Mouse (Mus musculus): Measurements from ENCODE around the gene 2810408A11Rik. TPM values are rescaled to one million over a fixed set of nuclear protein-coding genes. Genes with fewer than 3 reads are reported as not detected.

The 2810408A11Rik gene
- 2.6 TPM for polyA plus RNA-seq (2017; shearing (Covaris generic))

DNA sequence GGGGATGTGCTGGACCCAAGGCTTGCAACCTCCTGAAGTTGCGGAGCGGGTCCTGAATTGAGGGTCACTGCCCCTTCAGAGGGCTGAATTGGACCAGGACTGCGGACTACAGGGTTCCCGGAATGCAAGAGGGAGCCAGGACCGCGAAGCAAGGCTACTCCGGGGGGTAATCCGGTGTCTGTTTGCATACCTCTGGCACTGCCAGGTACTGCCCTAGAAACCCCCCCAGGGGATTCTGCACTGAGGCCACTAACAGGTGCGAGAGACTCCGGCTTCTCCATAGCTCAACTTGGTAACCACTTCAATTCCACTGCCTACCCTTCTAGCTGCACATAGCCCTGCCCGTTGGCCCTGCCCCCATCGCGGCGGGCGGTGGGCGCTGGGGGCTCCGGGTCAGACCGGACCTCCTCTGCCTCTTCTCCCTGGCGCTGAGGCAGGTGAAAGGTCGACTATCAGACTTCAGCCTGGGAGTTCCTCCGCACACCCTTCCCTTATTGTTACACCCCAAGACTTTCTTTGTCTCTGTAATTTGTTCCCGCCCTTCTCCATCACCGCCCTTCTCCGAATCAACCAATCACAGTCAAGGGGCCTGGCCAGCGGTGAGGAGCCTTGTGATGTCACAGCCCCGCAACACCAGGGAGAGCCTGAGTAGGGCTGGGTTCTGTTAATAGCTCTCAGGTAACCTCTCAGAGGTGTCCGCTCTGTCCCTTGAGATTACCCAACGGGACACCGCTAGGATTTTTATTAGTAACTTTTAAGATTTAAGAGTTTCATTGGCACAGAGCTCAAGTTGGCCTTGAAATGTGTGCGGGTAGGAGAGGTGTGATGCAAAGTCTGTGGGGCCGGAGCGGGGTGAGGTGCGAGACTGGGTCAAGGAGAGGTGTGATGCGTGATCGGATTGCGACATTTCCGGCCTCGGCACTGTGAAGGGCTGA, at the start of gene 2810408A11Rik, which contains the start of gene Neurl4:
TSS of gene 2810408A11Rik (minus strand) at position 517 of the 935 bp plus-strand sequence.
TSS of gene Neurl4 (plus strand) at position 602 of the 935 bp plus-strand sequence.

DNA sequence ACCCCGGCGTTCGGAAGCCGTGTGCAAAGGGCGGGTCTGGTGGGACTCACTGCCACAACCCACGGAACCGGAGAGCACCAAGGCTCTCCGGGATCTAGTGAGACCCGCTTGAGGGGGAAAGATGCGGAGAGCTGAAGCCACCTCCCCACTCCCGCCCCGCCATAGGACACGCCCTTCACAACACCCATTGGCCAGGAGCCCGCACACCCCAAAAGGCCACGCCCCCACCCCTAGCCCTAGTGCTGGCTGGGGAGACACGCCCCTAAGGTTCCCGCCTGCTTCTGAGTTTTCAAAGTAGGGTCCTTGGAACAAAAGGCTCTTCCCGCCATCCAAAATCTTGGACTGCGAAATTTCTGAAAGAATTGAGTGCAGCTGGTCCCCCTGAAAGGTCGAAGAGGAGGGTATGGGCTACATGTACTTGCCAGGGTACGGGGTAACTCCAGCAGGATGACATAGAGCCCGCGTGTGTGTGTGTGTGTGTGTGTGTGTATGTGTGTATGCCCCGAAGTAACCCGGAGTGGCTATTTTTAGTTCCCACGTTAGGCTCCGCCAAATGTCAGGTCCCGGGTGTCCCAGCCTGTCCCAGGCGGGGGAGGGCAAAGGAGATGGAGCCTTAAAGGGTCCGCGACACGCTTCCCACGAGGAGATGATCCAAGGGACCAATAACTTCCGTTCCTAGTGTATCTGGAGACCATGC, 47.4 kb upstream of the 2810408A11Rik start, which contains the start of gene Slc2a4:
TSS of gene Slc2a4 (minus strand) at position 123 of the 697 bp plus-strand sequence.

DNA sequence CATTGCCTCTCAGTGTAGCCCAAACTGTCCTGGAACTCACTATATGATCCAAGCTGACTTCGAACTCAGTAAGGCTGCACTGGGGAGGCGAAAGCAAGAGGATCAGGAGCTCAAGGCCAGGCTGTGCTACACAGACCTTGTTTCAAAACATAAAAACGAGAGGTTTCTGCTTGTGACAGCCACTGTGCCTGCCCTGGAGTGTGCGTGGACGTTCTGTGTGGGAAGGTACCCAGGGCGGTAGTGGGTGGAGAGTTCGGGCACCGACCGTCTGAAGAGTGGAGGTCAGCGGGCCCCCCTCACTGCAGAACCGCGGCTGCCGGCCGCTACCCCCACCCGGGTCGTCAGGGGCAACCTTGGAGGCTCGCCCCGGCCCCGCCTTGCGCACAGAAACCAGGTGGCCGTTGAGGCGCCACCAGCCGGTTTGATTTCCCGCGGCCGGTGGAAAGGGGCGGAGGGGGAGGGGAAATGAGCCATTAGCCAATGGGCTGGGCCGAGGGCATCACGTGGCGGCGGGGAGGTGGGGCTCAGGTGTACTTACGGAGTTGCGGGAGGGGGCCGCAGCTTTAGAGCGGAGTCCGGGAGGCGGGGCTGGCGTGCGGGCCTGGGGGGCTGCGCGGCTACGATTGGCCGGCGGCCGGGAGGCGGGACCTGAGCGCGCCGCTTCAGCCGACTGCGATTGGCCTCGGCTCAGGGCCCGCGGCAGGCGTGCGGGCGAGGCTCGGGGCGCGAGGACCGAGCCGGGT, 34.5 kb upstream of the 2810408A11Rik start, which contains the start of gene Ybx2:
TSS of gene Ybx2 (plus strand) at position 660 of the 743 bp plus-strand sequence.

DNA sequence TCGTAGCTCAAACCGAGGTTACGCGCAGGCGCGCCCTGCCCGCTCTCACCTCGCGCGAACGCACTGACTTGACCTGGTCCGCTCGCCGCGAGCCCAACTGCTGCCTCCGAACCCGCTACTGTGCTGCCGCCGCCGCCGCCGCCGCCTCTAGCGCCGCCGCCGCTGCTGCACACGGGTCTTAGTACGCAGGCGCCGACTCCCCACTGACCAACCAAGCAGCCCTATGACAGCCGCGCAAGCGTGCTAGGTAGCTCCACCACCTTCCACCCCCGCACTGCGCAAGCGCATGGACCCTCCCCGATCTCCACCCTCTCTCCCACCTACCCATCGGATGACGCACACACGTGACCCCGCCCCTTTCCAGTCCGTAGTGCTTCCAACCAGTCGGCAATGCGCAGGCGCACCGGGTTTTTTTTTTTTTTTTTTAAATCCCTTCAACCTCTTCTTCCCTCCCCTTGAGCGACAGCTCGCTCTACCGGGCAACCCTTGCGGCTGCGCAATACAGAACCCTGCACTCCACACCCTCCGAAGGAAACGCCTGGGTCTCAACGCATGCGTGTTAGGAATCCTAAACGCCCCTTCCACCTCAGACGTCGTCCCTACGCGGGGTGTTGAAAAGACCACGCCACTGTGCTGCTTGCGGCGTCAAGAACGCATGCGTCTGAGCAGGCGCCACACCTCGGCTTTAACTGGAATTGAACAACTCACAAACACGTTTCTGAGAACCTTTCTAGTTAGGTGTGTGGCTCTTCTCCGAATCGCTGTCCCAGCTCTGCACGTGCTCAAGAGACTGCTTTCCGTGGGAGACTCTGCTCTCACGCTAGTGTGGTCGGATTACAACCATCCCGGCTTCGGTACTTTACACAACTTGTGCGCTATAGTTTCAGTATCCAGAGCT, 20.6 kb upstream of the 2810408A11Rik start, which contains the start of gene Eif5a:
TSS of gene Eif5a (minus strand) at position 845 of the 898 bp plus-strand sequence.

DNA sequence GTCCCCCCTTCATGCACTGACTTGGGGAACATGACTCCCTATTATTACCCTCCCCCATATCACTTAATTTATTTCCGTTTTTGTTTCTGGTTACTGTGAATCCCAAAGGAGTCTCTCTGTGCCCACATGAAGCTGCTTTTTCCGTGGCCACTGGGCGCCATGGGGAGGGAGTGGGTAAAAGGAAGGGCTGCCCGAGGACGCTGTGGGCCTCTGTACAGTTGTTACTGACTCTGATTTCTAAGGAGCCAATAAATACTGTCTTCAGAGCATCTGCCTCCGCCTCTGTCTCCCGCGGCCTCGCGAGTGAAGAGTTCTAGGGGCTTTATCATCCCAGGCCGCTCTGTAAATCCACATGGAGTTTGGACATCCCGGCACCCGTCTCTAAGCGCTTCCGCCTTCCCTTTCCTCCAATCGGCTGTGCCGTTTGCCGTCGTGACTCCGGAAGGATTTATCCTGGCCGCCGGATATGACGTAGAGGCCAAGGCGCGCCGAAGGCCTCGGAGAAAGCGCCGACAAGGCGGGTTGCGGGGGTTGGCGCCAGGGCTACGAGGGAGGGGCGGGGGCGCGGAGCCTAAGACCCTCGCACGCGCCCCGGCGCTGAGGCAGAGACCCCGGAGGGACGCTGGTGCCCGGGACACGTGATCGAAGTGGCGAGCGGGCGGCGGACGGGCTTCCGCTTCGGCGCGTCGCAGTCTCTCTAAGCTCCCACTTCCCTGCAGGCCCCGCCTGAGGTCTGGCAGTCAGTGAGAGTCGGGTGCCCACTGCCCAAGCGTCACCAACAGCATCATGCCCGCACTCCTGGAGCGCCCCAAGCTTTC, 13.0 kb upstream of the 2810408A11Rik start, which contains the start of gene Gps2:
TSS of gene Gps2 (plus strand) at position 335 of the 818 bp plus-strand sequence.

DNA sequence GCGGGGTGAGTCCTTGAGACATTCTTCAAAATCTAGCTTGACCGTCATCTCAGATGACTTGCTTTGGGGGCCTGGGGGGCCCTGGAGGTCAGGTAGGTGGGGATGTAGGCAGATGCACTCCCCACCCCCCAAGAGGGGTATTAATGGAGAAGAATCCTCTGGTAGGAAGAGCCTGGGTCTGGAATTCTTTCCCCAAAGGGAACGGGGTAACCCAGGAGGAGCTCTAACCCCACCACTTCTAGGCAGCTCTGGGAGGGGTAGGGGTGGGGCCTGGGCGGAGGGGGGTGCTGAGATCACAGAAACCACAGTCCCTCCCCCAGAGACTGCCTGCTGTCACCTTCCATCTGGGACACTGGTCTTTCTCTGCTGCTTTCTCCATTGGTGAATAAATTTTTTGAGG, 5.5 kb downstream of the 2810408A11Rik start, which contains the start of gene Acap1:
TSS of gene Acap1 (minus strand) at position 249 of the 400 bp plus-strand sequence.

DNA sequence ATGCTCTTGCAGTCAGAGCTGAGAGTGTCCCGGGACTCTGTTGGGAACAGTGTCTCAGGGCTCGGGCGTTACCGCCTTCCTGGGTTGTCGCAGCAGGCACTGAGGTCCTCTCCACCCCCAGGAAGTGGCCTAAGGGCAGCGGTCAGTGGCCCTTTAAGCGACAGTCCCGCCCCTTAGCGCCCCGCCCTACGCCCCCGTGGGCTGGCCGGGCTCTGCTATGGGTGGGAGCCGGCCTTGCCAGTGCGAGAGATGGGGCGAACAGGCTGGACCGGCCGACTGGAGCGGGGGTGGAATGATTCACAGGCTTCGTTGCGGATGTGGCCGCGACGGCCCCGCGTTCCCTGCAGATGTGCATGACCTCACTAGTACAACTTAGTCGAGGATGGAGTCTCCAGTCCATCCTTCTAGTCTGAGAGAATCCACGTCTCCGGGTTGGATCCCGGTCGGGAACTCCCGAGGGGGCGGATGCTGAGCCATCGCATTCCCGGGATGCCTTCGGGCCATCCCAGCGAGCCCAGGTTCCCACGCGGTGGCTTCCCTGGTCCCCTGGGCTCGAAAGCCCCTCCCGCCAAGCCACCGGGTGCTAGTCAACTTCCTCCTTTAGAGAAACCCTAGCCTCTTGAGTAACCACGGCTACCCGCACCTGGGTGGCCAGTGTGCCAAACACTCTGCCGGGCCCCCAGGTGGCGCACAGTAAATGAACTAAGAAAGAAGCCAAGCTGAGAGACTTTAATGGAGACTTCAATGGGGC, 19.8 kb downstream of the 2810408A11Rik start, which contains the start of gene Kctd11:
TSS of gene Kctd11 (minus strand) at position 554 of the 751 bp plus-strand sequence.

DNA sequence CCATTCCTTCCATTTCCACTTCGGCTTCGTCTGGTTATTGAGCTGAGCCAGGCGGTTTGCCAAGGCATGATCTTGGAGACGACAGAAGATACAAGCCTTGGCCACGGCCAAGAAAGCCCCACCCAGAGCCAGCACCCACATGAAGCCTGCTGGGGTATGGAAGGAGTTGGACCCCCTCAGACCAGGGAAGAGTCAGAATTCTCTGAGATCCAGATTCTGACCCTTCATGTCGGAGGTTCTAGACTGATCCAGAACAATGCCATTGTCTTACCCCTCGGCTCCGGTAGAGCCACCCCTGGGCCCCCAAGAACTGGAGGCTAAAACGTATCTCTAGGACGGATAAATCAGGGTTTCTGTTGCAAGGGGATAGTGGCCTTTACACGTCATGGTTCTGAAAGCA, 22.9 kb downstream of the 2810408A11Rik start, which contains the start of gene Tmem95:
TSS of gene Tmem95 (minus strand) at position 141 of the 400 bp plus-strand sequence.

DNA sequence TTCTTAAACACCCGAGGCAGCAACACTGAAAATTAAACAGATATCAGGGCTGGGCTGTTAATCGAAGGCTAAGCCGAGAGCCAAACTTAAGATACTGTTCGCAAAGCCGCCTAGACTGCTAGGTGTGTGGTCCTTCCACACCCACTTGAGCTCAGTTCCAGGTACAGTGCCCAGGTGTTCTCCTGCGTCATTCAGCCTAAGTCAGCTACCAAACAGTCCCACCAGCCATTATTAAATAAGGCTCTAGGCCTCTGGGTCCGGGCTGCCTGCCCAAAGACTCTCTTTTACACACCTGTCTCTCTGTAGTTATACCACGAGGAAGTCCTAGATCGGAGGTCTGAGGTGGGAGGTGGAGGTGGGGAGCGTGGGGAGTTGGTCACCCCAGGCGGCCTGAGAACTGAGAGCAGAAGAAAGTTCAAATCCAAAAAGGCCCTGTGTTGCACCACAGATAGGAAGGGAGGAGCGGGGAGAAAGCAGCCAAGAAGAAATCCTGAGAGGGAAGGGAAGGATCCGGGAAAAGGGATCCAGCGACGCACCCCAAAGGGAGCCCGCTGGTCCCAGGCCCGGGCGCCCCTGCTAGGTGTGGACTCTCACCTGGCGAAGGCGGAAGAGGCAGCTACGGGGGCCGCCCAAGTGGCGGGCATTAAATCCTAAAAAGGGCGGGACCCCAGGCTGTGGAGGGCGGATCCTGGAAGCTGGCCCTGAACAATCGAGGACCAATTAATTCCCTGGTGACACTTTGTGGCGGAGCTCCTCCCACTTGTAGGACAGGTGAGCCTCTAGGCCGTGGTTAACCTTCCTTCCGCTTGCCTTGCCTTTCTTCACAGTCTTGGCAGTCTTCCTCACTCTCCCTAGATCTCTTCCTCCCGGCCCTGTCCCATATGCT, 42.4 kb downstream of the 2810408A11Rik start, which contains the start of gene Tnk1:
TSS of gene Tnk1 (minus strand) at position 618 of the 886 bp plus-strand sequence.

Other genes starting within 250 kb of the 2810408A11Rik start
- gene Sox15, start 245.7 kb downstream of the 2810408A11Rik start, polyA plus RNA-seq (2017; shearing (Covaris generic)), result not detected
- gene Mpdu1, start 238.3 kb downstream of the 2810408A11Rik start, polyA plus RNA-seq (2017; shearing (Covaris generic)), result 49.4 TPM
- gene Cd68, start 234.8 kb downstream of the 2810408A11Rik start, polyA plus RNA-seq (2017; shearing (Covaris generic)), result 2.1 TPM
- gene Eif4a1, start 228.6 kb downstream of the 2810408A11Rik start, polyA plus RNA-seq (2017; shearing (Covaris generic)), result 703 TPM
- gene Senp3, start 218.9 kb downstream of the 2810408A11Rik start, polyA plus RNA-seq (2017; shearing (Covaris generic)), result 41.7 TPM
- not detected for gene Tnfsf13, start 215.2 kb downstream of the 2810408A11Rik start, polyA plus RNA-seq (2017; shearing (Covaris generic))
- not detected for gene Tnfsf12, start 205.1 kb downstream of the 2810408A11Rik start, polyA plus RNA-seq (2017; shearing (Covaris generic))
- not detected for gene Tnfsfm13, start 204.9 kb downstream of the 2810408A11Rik start, polyA plus RNA-seq (2017; shearing (Covaris generic))
- 56.9 TPM for gene Polr2a, start 142.3 kb downstream of the 2810408A11Rik start, polyA plus RNA-seq (2017; shearing (Covaris generic))
- not detected for gene Slc35g3, start 139.0 kb downstream of the 2810408A11Rik start, polyA plus RNA-seq (2017; shearing (Covaris generic))
- 8.0 TPM for gene Zbtb4, start 135.1 kb downstream of the 2810408A11Rik start, polyA plus RNA-seq (2017; shearing (Covaris generic))
- gene Chrnb1, start 105.0 kb downstream of the 2810408A11Rik start, polyA plus RNA-seq (2017; shearing (Covaris generic)), result 2.2 TPM
- not detected for gene Fgf11, start 99.1 kb downstream of the 2810408A11Rik start, polyA plus RNA-seq (2017; shearing (Covaris generic))
- not detected for gene Tmem102, start 95.4 kb downstream of the 2810408A11Rik start, polyA plus RNA-seq (2017; shearing (Covaris generic))
- not detected for gene Gm39566, start 85.7 kb downstream of the 2810408A11Rik start, polyA plus RNA-seq (2017; shearing (Covaris generic))
- gene Spem2, start 82.5 kb downstream of the 2810408A11Rik start, polyA plus RNA-seq (2017; shearing (Covaris generic)), result not detected
- not detected for gene Spem1, start 78.8 kb downstream of the 2810408A11Rik start, polyA plus RNA-seq (2017; shearing (Covaris generic))
- gene Nlgn2, start 63.2 kb downstream of the 2810408A11Rik start, polyA plus RNA-seq (2017; shearing (Covaris generic)), result 0.09 TPM
- 27.8 TPM for gene Tmem256, start 62.5 kb downstream of the 2810408A11Rik start, polyA plus RNA-seq (2017; shearing (Covaris generic))
- 18.0 TPM for gene Plscr3, start 54.6 kb downstream of the 2810408A11Rik start, polyA plus RNA-seq (2017; shearing (Covaris generic))
- not detected for gene Tnk1, start 42.3 kb downstream of the 2810408A11Rik start, polyA plus RNA-seq (2017; shearing (Covaris generic))
- gene Tmem95, start 23.0 kb downstream of the 2810408A11Rik start, polyA plus RNA-seq (2017; shearing (Covaris generic)), result not detected
- gene Kctd11, start 19.6 kb downstream of the 2810408A11Rik start, polyA plus RNA-seq (2017; shearing (Covaris generic)), result 0.51 TPM
- gene Acap1, start 5.4 kb downstream of the 2810408A11Rik start, polyA plus RNA-seq (2017; shearing (Covaris generic)), result 615 TPM
- gene Neurl4, start 85 bp upstream of the 2810408A11Rik start, polyA plus RNA-seq (2017; shearing (Covaris generic)), result 7.7 TPM
- gene Gps2, start 12.9 kb upstream of the 2810408A11Rik start, polyA plus RNA-seq (2017; shearing (Covaris generic)), result 253 TPM
- gene Eif5a, start 21.0 kb upstream of the 2810408A11Rik start, polyA plus RNA-seq (2017; shearing (Covaris generic)), result 965 TPM
- gene Ybx2, start 34.8 kb upstream of the 2810408A11Rik start, polyA plus RNA-seq (2017; shearing (Covaris generic)), result not detected
- not detected for gene Slc2a4, start 47.2 kb upstream of the 2810408A11Rik start, polyA plus RNA-seq (2017; shearing (Covaris generic))
- not detected for gene Cldn7, start 63.8 kb upstream of the 2810408A11Rik start, polyA plus RNA-seq (2017; shearing (Covaris generic))
- gene Ctdnep1, start 80.2 kb upstream of the 2810408A11Rik start, polyA plus RNA-seq (2017; shearing (Covaris generic)), result 31.4 TPM
- gene Elp5, start 81.5 kb upstream of the 2810408A11Rik start, polyA plus RNA-seq (2017; shearing (Covaris generic)), result 47.8 TPM
- 310 TPM for gene Gabarap, start 90.2 kb upstream of the 2810408A11Rik start, polyA plus RNA-seq (2017; shearing (Covaris generic))
- gene Phf23, start 94.8 kb upstream of the 2810408A11Rik start, polyA plus RNA-seq (2017; shearing (Covaris generic)), result 49.5 TPM
- gene Dvl2, start 99.6 kb upstream of the 2810408A11Rik start, polyA plus RNA-seq (2017; shearing (Covaris generic)), result 27.2 TPM
- 87.7 TPM for gene Acadvl, start 114.4 kb upstream of the 2810408A11Rik start, polyA plus RNA-seq (2017; shearing (Covaris generic))
- gene Dlg4, start 116.0 kb upstream of the 2810408A11Rik start, polyA plus RNA-seq (2017; shearing (Covaris generic)), result 2.4 TPM
- gene Asgr1, start 153.1 kb upstream of the 2810408A11Rik start, polyA plus RNA-seq (2017; shearing (Covaris generic)), result not detected
- gene Asgr2, start 191.7 kb upstream of the 2810408A11Rik start, polyA plus RNA-seq (2017; shearing (Covaris generic)), result not detected
- gene Mgl2, start 229.3 kb upstream of the 2810408A11Rik start, polyA plus RNA-seq (2017; shearing (Covaris generic)), result not detected

Data from naive thymus-derived CD4-positive, alpha-beta T cell, adult 5 months (primary cell).